Mouse (Mus musculus) heart, postnatal 0 days (tissue): ENCODE data around the gene Cilp. TPM values are rescaled to one million over a fixed set of nuclear protein-coding genes. Genes with fewer than 3 reads are reported as not detected.

Source experiments
- ATAC-seq: fragments of 200-750 bp; cut with Nextera tagmentation; 2 replicates; pipeline ENCODE4 v1.8.0; 2017; ENCODE audit warnings: low read depth, moderate number of reproducible peaks, moderate library complexity; ENCODE audit not compliant: insufficient read depth
- DNase-seq: peaks from one replicate; pipeline ENCODE4 v3.0.0-alpha.2; 2016; ENCODE audit warnings: low spot score
- H3K27ac ChIP-seq: fragments of 300-500 bp; sonication (generic); 2 replicates; pipeline ENCODE4 v1.5.1; 2014; ENCODE audit warnings: low read depth, mild to moderate bottlenecking
- H3K27me3 ChIP-seq: fragments of 300-500 bp; sonication (generic); 2 replicates; pipeline ENCODE4 v1.6.1; 2014; ENCODE audit warnings: low read length, mixed read lengths; ENCODE audit not compliant: control insufficient read depth, insufficient read depth
- H3K36me3 ChIP-seq: fragments of 300-500 bp; sonication (generic); replicated peaks from 2 replicates; pipeline ENCODE4 v1.6.1; 2014; ENCODE audit warnings: low read length, mixed read lengths; ENCODE audit not compliant: control insufficient read depth, insufficient read depth
- H3K4me1 ChIP-seq: fragments of 300-500 bp; sonication (generic); 2 replicates; pipeline ENCODE4 v1.6.1; 2014; ENCODE audit warnings: antibody characterized with exemption; ENCODE audit not compliant: control insufficient read depth, insufficient read depth
- H3K4me2 ChIP-seq: fragments of 300-500 bp; sonication (generic); 2 replicates; pipeline ENCODE4 v1.6.1; 2014; ENCODE audit warnings: low read depth, mild to moderate bottlenecking, low read length, moderate library complexity
- H3K4me3 ChIP-seq: fragments of 300-500 bp; sonication (generic); 2 replicates; pipeline ENCODE4 v1.5.1; 2014; ENCODE audit warnings: low read depth, low read length
- H3K9ac ChIP-seq: fragments of 300-500 bp; sonication (generic); replicated peaks from 2 replicates; pipeline ENCODE4 v1.6.1; 2014; ENCODE audit warnings: low read depth, low read length, mixed read lengths
- H3K9me3 ChIP-seq: fragments of 300-500 bp; sonication (generic); replicated peaks from 2 replicates; pipeline ENCODE4 v1.6.1; 2016; ENCODE audit warnings: low read length; ENCODE audit not compliant: control insufficient read depth
- CTCF ChIP-seq: IDR thresholded peaks from 2 replicates; pipeline ENCODE4 v1.5.1; 2016; ENCODE audit warnings: antibody characterized with exemption, control low read depth, low read depth
- EP300 ChIP-seq: IDR thresholded peaks from 2 replicates; pipeline ENCODE4 v1.6.1; 2016; ENCODE audit warnings: antibody characterized with exemption, low read depth
- WGBS: fragments of 180-500 bp; shearing (Covaris S2); extraction: QIAGEN DNeasy Blood & Tissue Kit; methylation state at CpG from one replicate; pipeline ENCODE4 v1.1.7; 2014; 5-methylcytosine and 5-hydroxymethylcytosine counted together
- polyA plus RNA-seq: library from polyadenylated mRNA; unstranded; fragments of >200 nt; fragmentation: Nextera tagmentation; extraction: Ambion mirVana; gene quantifications from 2 replicates; pipeline ENCODE4 v1.2.1, GENCODE M21; 2015
- total RNA-seq: library from RNA; depleted of rRNA; stranded (reverse); fragments of >200 nt; gene quantifications from 2 replicates; pipeline ENCODE4 v1.2.3, GENCODE M21; 2014; ENCODE audit warnings: low replicate concordance

Gene Cilp
- total and polyA plus RNA-seq, 2 experiments from 2014 or later = 0.19 to 0.88 TPM

- H3K4me2 ChIP-seq = no peak overlapping the region
- no peaks in the 10 kb centered on the region for H3K27me3 ChIP-seq
- DNase-seq = no peak
- H3K9me3 ChIP-seq = no peaks in the 10 kb centered on the region
- H3K27ac ChIP-seq = peak overlapping the region; percentile 34; the same call in 1 of the 2 replicates
- peak; percentile 39; the same call in 1 of the 2 replicates for ATAC-seq
- TF ChIP-seq EP300 = no peak
- TF ChIP-seq CTCF = no peak
- no peak overlapping the region for H3K4me3 ChIP-seq
- WGBS = 71% methylated on average over 5 of the region's 5 CpGs
- no peaks in the 10 kb centered on the region for H3K36me3 ChIP-seq
- no peak overlapping the region for H3K9ac ChIP-seq
- 0 out of 2 replicates have a peak, but pooled peaks cover 9% of the 10 kb centered on the region for H3K4me1 ChIP-seq
Observed at GRCm38 (mm10) chr9:65248377-65248690, 16.6 kb upstream of the Cilp start.

DNA sequence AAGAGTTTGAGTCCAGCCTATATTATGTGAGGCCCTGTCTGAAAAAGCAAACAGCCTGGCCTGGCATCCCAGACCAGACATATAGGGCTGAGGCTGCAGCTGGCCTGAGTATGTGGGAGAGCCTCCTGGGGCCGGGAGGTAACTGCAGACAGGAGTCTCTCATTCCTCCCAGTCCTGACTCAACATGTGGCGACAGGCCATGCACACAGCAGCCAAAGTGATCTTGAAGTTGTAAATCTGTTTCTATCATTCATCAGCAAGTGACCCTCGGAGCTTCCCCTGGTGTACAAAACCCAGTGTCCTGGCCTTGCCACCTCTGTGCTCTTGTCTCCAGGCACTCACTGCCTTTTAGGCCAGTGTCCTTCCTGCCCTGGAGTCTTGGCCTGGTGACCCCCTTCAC, 13.0 kb upstream of the Cilp start:
- Histone ChIP-seq H3K4me3 (no peak overlapping the region), H3K9ac (no peak overlapping the region), H3K27me3 (no peaks in the 10 kb centered on the region), H3K36me3 (no peaks in the 10 kb centered on the region), H3K4me2 (no peak overlapping the region), H3K4me1 (0 out of 2 replicates have a peak, but pooled peaks cover 9% of the 10 kb centered on the region), H3K9me3 (no peaks in the 10 kb centered on the region), H3K27ac (no peak overlapping the region)
- no peak for ATAC-seq
- no peak for TF ChIP-seq EP300
- TF ChIP-seq CTCF = no peak
- WGBS = 58% methylated on average over 3 of the region's 3 CpGs
- no peak for DNase-seq

GRCm38 (mm10) chr9:65255906-65256600, 8.9 kb upstream of the Cilp start:
- no peak; the same call in 1 of the 2 replicates for ATAC-seq
- DNase-seq = no peak

DNA sequence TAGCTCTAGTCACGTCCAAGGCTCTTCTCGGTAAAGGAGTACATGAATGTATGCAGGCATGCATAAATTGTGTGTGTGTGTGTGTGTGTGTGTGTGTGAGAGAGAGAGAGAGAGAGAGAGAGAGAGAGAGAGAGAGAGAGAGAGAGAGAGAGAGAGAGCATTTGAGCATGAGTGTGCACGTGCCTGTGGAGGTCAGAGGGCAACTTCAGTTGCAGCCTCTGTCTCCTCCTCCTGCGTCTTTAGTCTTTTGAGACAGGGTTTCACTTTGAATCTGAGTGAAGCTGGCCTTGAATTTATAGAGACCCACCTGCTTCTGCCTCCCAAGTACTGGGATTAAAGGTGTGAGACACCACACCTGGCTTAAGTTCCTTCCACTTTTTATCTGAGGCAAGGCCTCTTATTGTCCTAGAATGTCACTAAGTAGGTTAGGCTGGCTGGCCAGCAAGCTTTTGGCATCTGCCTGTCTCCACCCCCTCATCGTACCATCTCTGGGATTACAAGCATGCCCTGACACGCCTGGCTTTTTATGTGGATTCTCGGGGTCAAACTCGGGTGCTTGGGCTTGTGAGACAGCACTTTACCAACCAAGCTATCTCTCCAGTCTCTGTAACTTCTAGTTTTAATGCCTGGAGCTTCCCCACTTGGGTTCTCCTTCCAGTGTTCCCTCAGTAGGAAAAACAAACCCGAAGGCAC, 7.6 kb upstream of the Cilp start:
- H3K36me3 ChIP-seq = no peaks in the 10 kb centered on the region
- no peak for TF ChIP-seq EP300
- TF ChIP-seq CTCF = no peak
- ATAC-seq (no peak), DNase-seq (no peak)
- H3K4me1 ChIP-seq = no peaks in the 10 kb centered on the region
- H3K27me3 ChIP-seq = no peaks in the 10 kb centered on the region
- no peak overlapping the region for H3K4me3 ChIP-seq
- no peak overlapping the region for H3K9ac ChIP-seq
- H3K4me2 ChIP-seq = no peak overlapping the region
- WGBS = 73% methylated on average over 9 of the region's 9 CpGs
- H3K27ac ChIP-seq = no peak overlapping the region
- H3K9me3 ChIP-seq = no peaks in the 10 kb centered on the region

More at GRCm38 (mm10) chr9:65255906-65256600, 8.9 kb upstream of the Cilp start:
- no peaks in the 10 kb centered on the region for H3K4me1 ChIP-seq
- 68% methylated on average over 11 of the region's 11 CpGs for WGBS
- no peak overlapping the region for H3K27ac ChIP-seq
- no peak overlapping the region for H3K4me3 ChIP-seq
- H3K9ac ChIP-seq = no peak overlapping the region
- H3K9me3 ChIP-seq = no peaks in the 10 kb centered on the region
- no peak overlapping the region for H3K4me2 ChIP-seq
- TF ChIP-seq CTCF = no peak
- TF ChIP-seq EP300 = no peak
- no peaks in the 10 kb centered on the region for H3K36me3 ChIP-seq
- no peaks in the 10 kb centered on the region for H3K27me3 ChIP-seq

GRCm38 (mm10) chr9:65259366-65259765, 5.6 kb upstream of the Cilp start:
- 63% methylated on average over 7 of the region's 7 CpGs for WGBS
- Histone ChIP-seq H3K9ac (no peak overlapping the region), H3K27me3 (no peaks in the 10 kb centered on the region), H3K9me3 (no peaks in the 10 kb centered on the region), H3K36me3 (no peaks in the 10 kb centered on the region), H3K27ac (no peak overlapping the region), H3K4me1 (no peaks in the 10 kb centered on the region), H3K4me2 (no peak overlapping the region), H3K4me3 (no peak overlapping the region)
- DNase-seq = no peak
- TF ChIP-seq EP300 (no peak), CTCF (no peak)
- no peak for ATAC-seq
